Mouse (Mus musculus): ENCODE results near the gene Gins2. TPM values are rescaled to one million over a fixed set of nuclear protein-coding genes. Genes with fewer than 3 reads are reported as not detected.
A peak's percentile ranks its signal among the peaks of the same experiment; 100 is the strongest.

Gene Gins2
- polyA plus RNA-seq, 1 experiment from 2014 or later, result 17.5 TPM

DNA sequence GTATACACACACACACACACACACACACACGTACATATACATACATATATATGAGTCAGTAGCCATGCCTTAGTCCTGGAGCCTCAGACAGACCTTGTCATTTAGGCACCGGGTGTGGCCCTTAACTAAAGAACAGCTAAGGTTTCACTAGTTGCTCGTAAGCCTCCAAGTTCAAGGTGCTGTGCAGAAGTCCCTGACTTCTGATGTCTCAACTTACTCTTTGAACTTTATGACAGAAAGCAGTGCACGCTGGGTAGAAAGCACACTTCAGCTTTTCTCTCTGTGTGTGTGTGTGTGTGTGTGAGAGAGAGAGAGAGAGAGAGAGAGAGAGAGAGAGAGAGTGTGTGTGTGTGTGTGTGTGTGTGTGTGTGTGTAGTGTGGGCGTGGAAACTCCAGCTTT lies 44.9 kb downstream of the Gins2 start:
- H3K27ac ChIP-seq, result no peak overlapping the region
- H3K27me3 ChIP-seq (ENCODE audit: control insufficient read depth, insufficient read depth, low read length), result no peaks in the 10 kb centered on the region
- ATAC-seq (ENCODE audit: low FRiP score) (no peak), DNase-seq (ENCODE audit: low spot score) (no peak)
- H3K9me3 ChIP-seq (ENCODE audit: control insufficient read depth, low read length), result no peaks in the 10 kb centered on the region
- no peaks in the 10 kb centered on the region for H3K36me3 ChIP-seq (replicated peaks; ENCODE audit: control insufficient read depth, insufficient read depth)
- no peak overlapping the region for H3K4me2 ChIP-seq (replicated peaks)
- H3K9ac ChIP-seq, result no peak overlapping the region
- 89% methylated on average over 5 of the region's 5 CpGs for WGBS
- H3K4me3 ChIP-seq (replicated peaks; ENCODE audit: low read length), result no peak overlapping the region
- peaks cover 69% of the 10 kb centered on the region for H3K4me1 ChIP-seq (replicated peaks; ENCODE audit: control insufficient read depth, insufficient read depth, low read length)

DNA sequence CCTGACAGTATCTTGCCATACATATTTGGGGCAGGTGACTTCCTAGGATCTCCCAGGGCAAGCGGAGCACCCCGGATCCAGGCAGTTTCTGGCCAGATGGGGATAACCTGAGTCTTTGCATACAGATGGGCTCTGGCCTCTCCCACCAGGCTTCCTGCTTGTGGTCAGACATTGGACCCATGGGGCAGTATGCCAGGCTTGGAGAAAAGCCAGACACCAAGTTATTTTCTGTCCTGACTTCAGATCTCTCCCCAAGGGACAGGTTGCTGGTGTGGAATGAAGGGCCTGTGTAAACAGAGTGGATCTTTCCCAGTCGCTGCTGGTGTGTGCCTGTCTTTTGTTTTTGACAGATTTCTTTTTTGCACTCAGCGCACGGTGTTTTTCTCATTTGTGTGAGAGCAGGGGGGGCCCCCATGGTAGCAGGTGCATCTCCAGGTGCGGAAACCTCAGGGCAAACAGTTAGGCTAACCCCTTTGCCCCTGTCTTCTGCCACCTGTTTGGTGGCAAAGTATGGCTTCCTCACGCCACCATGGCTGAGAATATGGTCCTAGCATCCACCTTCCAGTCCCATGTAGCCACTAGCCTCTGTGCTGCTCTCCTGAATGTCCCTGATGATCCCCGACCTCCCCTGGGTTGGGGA lies 45.6 kb downstream of the Gins2 start:
- Histone ChIP-seq H3K27me3 (ENCODE audit: control insufficient read depth, insufficient read depth, low read length) (no peaks in the 10 kb centered on the region), H3K4me3 (replicated peaks; ENCODE audit: low read length) (no peak overlapping the region), H3K4me2 (replicated peaks) (peak overlapping the region; percentile 10; the same call in 1 of the 2 replicates), H3K9ac (no peak overlapping the region), H3K4me1 (replicated peaks; ENCODE audit: control insufficient read depth, insufficient read depth, low read length) (peaks cover 69% of the 10 kb centered on the region), H3K36me3 (replicated peaks; ENCODE audit: control insufficient read depth, insufficient read depth) (no peaks in the 10 kb centered on the region), H3K9me3 (ENCODE audit: control insufficient read depth, low read length) (no peaks in the 10 kb centered on the region), H3K27ac (0 out of 2 replicates have a peak overlapping the region, but pooled peaks have one; percentile 9)
- ATAC-seq (ENCODE audit: low FRiP score), result no peak
- no peak for DNase-seq (ENCODE audit: low spot score)
- WGBS, result 51% methylated on average over 8 of the region's 8 CpGs

DNA sequence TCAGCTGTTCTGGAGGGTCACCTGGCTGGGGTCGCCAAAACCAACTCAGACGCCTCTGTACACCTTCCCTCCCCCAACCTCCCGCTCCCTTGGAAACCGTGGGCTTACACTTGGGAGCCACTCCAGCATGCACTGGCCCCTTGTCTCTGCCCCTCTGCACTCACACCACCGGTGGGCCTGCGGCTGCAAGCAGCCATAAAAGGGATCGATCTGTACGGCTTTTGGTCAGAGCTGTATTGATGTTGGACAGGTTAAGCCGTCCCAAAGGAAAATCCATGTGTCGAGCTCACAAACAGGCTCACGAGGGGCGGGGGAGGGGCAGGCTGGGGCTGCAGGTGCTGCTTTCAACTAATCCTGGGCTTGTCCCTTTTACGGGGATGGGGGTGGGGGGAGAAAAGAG lies 46.1 kb downstream of the Gins2 start:
- ATAC-seq (ENCODE audit: low FRiP score), result no peak
- 24% methylated on average over 13 of the region's 13 CpGs for WGBS

DNA sequence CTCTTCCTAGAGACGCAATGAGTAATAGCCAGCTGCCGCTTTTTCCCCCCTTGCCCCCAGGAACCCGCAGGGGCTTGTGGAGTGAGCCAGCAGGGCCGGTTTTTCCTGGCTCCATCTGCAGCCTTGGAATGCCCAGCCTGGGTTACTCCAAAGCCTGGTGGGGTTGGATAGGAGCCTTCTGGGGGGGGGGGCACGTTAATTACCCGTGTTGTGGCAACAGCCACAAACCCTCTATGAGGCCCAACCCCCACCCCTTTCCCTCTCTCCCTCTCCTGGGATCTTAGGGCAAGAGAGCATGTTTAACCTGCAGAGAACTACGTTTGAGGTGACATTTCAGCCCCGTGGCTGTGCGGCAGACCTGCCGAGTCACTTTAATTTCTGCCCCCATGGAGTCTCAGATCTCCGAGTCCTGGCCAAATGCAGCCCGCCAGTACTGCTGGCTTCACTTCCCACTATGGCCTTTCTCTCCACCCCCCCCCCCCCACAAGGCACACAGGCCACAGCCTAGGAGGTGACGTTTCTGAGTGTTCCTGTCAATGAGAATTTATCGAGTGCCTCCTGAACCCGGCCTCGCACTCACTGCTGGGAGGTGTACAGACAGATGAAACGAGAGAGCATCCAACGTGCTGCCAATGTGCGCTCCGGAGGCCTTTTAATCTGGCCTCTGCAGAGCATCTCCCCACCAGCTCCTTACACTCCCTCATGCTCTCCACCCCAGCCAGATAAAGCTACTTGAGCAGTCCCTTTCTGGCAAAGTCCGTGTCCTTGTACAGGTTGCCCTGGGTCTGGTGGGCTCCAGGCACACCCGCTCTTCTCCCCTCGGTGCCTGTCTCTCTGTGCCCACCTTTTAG lies 49.1 kb downstream of the Gins2 start:
- H3K4me1 ChIP-seq (replicated peaks; ENCODE audit: control insufficient read depth, insufficient read depth, low read length), result peaks cover 73% of the 10 kb centered on the region

More for the DNA sequence above, 46.1 kb downstream of the Gins2 start:
- H3K4me1 ChIP-seq (replicated peaks; ENCODE audit: control insufficient read depth, insufficient read depth, low read length), result peaks cover 69% of the 10 kb centered on the region
- DNase-seq (ENCODE audit: low spot score), result no peak
- H3K36me3 ChIP-seq (replicated peaks; ENCODE audit: control insufficient read depth, insufficient read depth), result no peaks in the 10 kb centered on the region
- H3K4me2 ChIP-seq (replicated peaks), result peak overlapping the region; percentile 10
- no peaks in the 10 kb centered on the region for H3K27me3 ChIP-seq (ENCODE audit: control insufficient read depth, insufficient read depth, low read length)
- H3K9me3 ChIP-seq (ENCODE audit: control insufficient read depth, low read length), result no peaks in the 10 kb centered on the region
- H3K27ac ChIP-seq, result no peak overlapping the region
- H3K9ac ChIP-seq, result peak overlapping the region; percentile 40; the same call in 1 of the 2 replicates
- no peak overlapping the region for H3K4me3 ChIP-seq (replicated peaks; ENCODE audit: low read length)

DNA sequence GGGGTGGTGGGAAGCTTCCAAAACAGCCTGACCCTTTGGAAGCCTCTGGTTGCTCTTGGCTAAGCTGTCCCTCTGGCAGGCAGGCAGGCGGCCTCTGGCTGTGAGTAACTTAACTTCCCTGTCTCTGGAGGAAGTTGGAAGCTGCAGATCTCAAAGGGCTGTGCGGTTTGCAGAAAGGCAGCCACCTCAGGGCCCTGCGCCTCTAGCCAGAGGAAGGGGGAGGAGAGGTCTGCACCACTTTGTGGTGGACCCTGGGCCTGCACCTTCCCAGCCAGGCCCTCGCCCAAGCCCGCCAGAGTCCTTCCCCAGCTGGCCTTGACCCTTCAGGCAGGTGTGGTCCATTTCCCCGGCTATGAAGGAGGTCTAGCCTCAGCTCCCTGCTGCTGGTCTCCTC lies 49.7 kb downstream of the Gins2 start:
- Histone ChIP-seq H3K4me1 (replicated peaks; ENCODE audit: control insufficient read depth, insufficient read depth, low read length) (peaks cover 79% of the 10 kb centered on the region), H3K36me3 (replicated peaks; ENCODE audit: control insufficient read depth, insufficient read depth) (no peaks in the 10 kb centered on the region), H3K27me3 (ENCODE audit: control insufficient read depth, insufficient read depth, low read length) (no peaks in the 10 kb centered on the region), H3K9me3 (ENCODE audit: control insufficient read depth, low read length) (no peaks in the 10 kb centered on the region), H3K27ac (peak overlapping the region; percentile 99), H3K4me2 (replicated peaks) (peak overlapping the region; percentile 98), H3K9ac (peak overlapping the region; percentile 81; the same call in 1 of the 2 replicates), H3K4me3 (replicated peaks; ENCODE audit: low read length) (0 out of 2 replicates have a peak overlapping the region, but pooled peaks have one; percentile 56)
- ATAC-seq (ENCODE audit: low FRiP score) (no peak), DNase-seq (ENCODE audit: low spot score) (no peak)
- 25% methylated on average over 6 of the region's 6 CpGs for WGBS

More for the DNA sequence above, 49.1 kb downstream of the Gins2 start:
- Histone ChIP-seq H3K36me3 (replicated peaks; ENCODE audit: control insufficient read depth, insufficient read depth) (no peaks in the 10 kb centered on the region), H3K4me3 (replicated peaks; ENCODE audit: low read length) (no peak overlapping the region), H3K27ac (peak overlapping the region; percentile 99), H3K9me3 (ENCODE audit: control insufficient read depth, low read length) (no peaks in the 10 kb centered on the region), H3K4me2 (replicated peaks) (peak overlapping the region; percentile 98), H3K9ac (peak overlapping the region; percentile 81; the same call in 1 of the 2 replicates), H3K27me3 (ENCODE audit: control insufficient read depth, insufficient read depth, low read length) (no peaks in the 10 kb centered on the region)
- no peak for ATAC-seq (ENCODE audit: low FRiP score)
- 21% methylated on average over 23 of the region's 23 CpGs for WGBS
- no peak for DNase-seq (ENCODE audit: low spot score)

DNA sequence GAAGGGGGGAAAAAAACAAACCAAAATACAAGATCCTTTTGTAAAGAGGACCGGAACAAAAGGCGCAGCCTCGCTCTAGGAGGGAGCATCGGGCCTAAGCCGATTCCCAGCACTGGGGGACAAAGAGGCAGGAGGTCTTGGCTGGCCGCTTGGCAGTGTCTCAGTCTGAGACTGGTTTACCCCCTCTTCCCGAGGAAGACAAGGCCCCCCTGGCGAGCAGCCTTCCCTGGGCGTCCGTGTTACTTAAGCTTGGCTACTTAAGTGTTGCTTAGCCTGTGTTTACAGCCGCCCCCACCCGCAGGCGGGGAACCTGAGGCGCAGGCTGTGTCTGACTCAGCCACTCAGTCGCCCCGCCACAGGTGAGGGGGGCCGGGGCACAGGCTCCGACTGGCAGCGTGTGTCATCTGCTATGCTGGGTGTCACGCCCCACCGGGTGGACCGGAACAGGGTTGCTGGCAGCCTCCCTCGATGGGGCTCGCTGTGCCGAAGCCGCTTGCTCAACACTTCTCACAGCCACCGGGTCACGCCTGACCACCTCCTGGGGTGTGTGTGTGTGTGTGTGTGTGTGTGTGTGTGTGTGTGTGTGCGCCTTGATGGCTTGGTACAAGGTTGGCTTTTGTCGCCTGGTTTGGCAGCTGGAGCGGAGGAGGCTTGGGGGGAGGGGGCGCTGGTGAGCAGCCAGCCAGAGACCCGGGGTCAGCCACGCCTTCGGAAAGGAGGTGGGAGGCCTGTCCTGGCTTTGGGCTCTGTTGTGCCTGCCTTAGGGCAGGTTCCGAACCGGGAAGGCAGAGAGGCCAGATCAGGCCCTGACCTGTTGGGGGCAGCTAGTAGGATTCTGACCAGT lies 50.5 kb downstream of the Gins2 start:
- H3K9ac ChIP-seq, result peak overlapping the region; percentile 81
- 2% methylated on average over 37 of the region's 37 CpGs for WGBS
- peak; percentile 35; the same call in 1 of the 2 replicates for ATAC-seq (ENCODE audit: low FRiP score)

DNA sequence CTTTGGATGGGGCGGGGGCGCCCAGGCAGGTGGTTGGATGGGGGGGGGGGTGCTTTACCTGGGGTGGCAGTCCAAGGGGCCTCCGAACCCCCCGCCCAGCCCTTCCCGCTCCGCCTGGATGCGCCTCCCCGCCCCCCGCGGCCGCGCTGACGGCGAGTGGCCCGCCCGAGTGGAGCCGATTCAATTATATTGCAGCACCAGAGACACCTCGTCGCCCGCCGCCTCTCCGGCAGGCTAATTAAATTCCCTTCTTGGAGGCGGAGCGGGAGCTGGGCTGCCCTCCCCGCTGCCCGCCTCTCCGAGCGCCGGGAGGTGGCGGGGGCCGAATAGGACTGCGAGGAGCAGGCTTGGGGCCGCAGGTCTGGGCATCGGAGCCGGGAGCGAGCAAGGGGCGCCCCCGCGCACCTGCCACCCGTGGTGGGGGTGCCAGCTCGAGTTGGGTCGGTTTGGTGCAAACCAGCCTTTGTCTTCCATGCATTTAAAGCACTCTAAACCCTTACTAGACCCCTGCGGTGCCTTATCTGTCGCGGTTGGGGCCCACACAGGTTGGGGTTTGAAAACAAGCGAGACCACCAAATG lies 51.2 kb downstream of the Gins2 start:
- WGBS, result 0% methylated on average over 40 of the region's 46 CpGs
- ATAC-seq (ENCODE audit: low FRiP score) (peak; percentile 43), DNase-seq (ENCODE audit: low spot score) (peak; percentile 75)
- peak overlapping the region; percentile 81 for H3K9ac ChIP-seq
- peak overlapping the region; percentile 56 for H3K4me3 ChIP-seq (replicated peaks; ENCODE audit: low read length)
- no peaks in the 10 kb centered on the region for H3K27me3 ChIP-seq (ENCODE audit: control insufficient read depth, insufficient read depth, low read length)
- H3K4me2 ChIP-seq (replicated peaks), result peak overlapping the region; percentile 98
- H3K4me1 ChIP-seq (replicated peaks; ENCODE audit: control insufficient read depth, insufficient read depth, low read length), result peaks cover 83% of the 10 kb centered on the region
- H3K9me3 ChIP-seq (ENCODE audit: control insufficient read depth, low read length), result no peaks in the 10 kb centered on the region
- no peaks in the 10 kb centered on the region for H3K36me3 ChIP-seq (replicated peaks; ENCODE audit: control insufficient read depth, insufficient read depth)
- H3K27ac ChIP-seq, result peak overlapping the region; percentile 99

More for the DNA sequence above, 50.5 kb downstream of the Gins2 start:
- Histone ChIP-seq H3K4me2 (replicated peaks) (peak overlapping the region; percentile 98), H3K9me3 (ENCODE audit: control insufficient read depth, low read length) (no peaks in the 10 kb centered on the region), H3K27ac (peak overlapping the region; percentile 99), H3K27me3 (ENCODE audit: control insufficient read depth, insufficient read depth, low read length) (no peaks in the 10 kb centered on the region), H3K36me3 (replicated peaks; ENCODE audit: control insufficient read depth, insufficient read depth) (no peaks in the 10 kb centered on the region), H3K4me3 (replicated peaks; ENCODE audit: low read length) (peak overlapping the region; percentile 56), H3K4me1 (replicated peaks; ENCODE audit: control insufficient read depth, insufficient read depth, low read length) (peaks cover 83% of the 10 kb centered on the region)
- no peak for DNase-seq (ENCODE audit: low spot score)

DNA sequence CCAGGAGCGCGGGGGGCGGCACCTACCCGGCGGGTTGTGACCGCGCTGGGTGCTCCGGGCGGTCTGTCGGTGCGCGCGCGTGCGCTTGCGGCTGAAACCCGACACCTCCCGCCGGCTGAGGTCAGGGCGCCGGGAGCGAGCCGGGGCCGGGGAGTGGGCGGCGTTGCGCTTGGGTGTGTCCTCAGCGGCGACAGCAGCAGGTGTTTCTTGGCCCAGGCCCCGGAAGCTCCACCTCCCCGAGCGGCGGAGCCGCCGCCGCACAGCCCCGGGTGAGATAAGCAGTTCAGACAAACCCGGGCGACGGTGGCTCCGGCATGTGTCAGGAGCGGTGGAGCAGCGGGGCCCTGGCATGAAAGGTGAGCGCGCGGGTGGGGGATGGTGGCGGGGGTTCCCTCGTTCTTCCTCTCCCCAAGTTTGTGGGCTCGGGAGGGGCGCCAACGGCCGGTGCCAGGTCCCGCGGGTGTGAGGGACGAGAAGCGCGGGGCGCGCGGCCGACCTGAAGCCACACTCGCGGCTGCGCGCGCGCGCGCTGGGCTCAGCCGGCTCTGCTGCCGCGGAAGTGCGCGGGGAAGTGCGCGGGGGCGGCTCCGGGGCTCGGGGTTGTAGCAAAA lies 51.8 kb downstream of the Gins2 start:
- Histone ChIP-seq H3K4me1 (replicated peaks; ENCODE audit: control insufficient read depth, insufficient read depth, low read length) (peaks cover 83% of the 10 kb centered on the region), H3K9ac (peak overlapping the region; percentile 81), H3K4me3 (replicated peaks; ENCODE audit: low read length) (peak overlapping the region; percentile 56), H3K27ac (peak overlapping the region; percentile 99), H3K9me3 (ENCODE audit: control insufficient read depth, low read length) (no peaks in the 10 kb centered on the region), H3K4me2 (replicated peaks) (peak overlapping the region; percentile 98), H3K27me3 (ENCODE audit: control insufficient read depth, insufficient read depth, low read length) (no peaks in the 10 kb centered on the region), H3K36me3 (replicated peaks; ENCODE audit: control insufficient read depth, insufficient read depth) (no peaks in the 10 kb centered on the region)
- DNase-seq (ENCODE audit: low spot score), result peak; percentile 73
- ATAC-seq (ENCODE audit: low FRiP score), result no peak
- under 1% methylated on average over 72 of the region's 79 CpGs for WGBS
